In genomic region chr4:89350391-89350790, GRCm38 (mm10) we compare ENCODE assay signal across 30 mouse cellular contexts. TPM values are rescaled to one million over a fixed set of nuclear protein-coding genes. Genes with fewer than 3 reads are reported as not detected.
DNase-seq lines count a peak whose midpoint lies in the region; ATAC-seq and TF ChIP-seq lines count a peak whose summit lies in the region.
"Had no signal": no experiment of that assay in that cellular context is flagged by ENCODE, and none has a peak within 500 bp of the region (broad histone marks: within the 10 kb centered on the region; RNA-seq: fewer than 3 reads in every experiment).

No protein-coding gene starts in this region.

- no peaks in the 10 kb centered on the region for H3K9me3 ChIP-seq in limb, embryonic 11.5 days (ENCODE audit: control insufficient read depth, low read length)
- H3K9me3 ChIP-seq in limb, embryonic 10.5 days (replicated peaks): no peaks in the 10 kb centered on the region
- H3K9me3 ChIP-seq in ES-Bruce4 (replicated peaks; ENCODE audit: control insufficient read depth, insufficient read depth, low read length, poor library complexity, severe bottlenecking): no peaks in the 10 kb centered on the region
- H3K9me3 ChIP-seq in forebrain, postnatal 0 days (ENCODE audit: low read length): no peaks in the 10 kb centered on the region
- H3K9me3 ChIP-seq: forebrain, embryonic 10.5 days; heart, embryonic 15.5 days; hindbrain, embryonic 10.5 days; hindbrain, embryonic 13.5 days; intestine, embryonic 15.5 days had no signal

- no peak overlapping the region for H3K4me2 ChIP-seq in limb, embryonic 11.5 days (ENCODE audit: low read depth, severe bottlenecking)
- H3K4me2 ChIP-seq in forebrain, postnatal 0 days (ENCODE audit: low read depth): no peak overlapping the region
- H3K4me2 ChIP-seq: heart, embryonic 11.5 days; heart, embryonic 15.5 days; hindbrain, embryonic 13.5 days; intestine, embryonic 15.5 days had no signal

- ATAC-seq in limb, embryonic 11.5 days (ENCODE audit: insufficient number of reproducible peaks, low FRiP score, low TSS enrichment, low read depth): 0 out of 2 replicates have a peak, but pooled peaks have one; percentile 47
- no peak for ATAC-seq in forebrain, postnatal 0 days
- ATAC-seq: forebrain, embryonic 14.5 days; hindbrain, embryonic 16.5 days; intestine, embryonic 15.5 days had no signal

- no peak for TF ChIP-seq CTCF in ES-Bruce4 (IDR thresholded peaks at IDR 0.05; ENCODE audit: low read depth, low read length)
- TF ChIP-seq CTCF in forebrain, postnatal 0 days (IDR thresholded peaks at IDR 0.05; ENCODE audit: low read depth): no peak

- H3K4me1 ChIP-seq in limb, embryonic 11.5 days (ENCODE audit: control insufficient read depth, insufficient read depth, low read length): peaks cover 10% of the 10 kb centered on the region
- H3K4me1 ChIP-seq in limb, embryonic 10.5 days: peaks cover 24% of the 10 kb centered on the region
- peaks cover 3% of the 10 kb centered on the region for H3K4me1 ChIP-seq in ES-Bruce4 (ENCODE audit: control insufficient read depth, insufficient read depth, low read length)
- no peaks in the 10 kb centered on the region for H3K4me1 ChIP-seq in forebrain, postnatal 0 days (ENCODE audit: insufficient read depth)
- H3K4me1 ChIP-seq: heart, embryonic 15.5 days; hindbrain, embryonic 10.5 days; hindbrain, embryonic 13.5 days; intestine, embryonic 15.5 days had no signal

- no peak overlapping the region for H3K4me3 ChIP-seq in limb, embryonic 11.5 days (ENCODE audit: low read depth, low read length)
- no peak overlapping the region for H3K4me3 ChIP-seq in limb, embryonic 10.5 days
- no peak overlapping the region for H3K4me3 ChIP-seq in ES-Bruce4 (ENCODE audit: low read depth, low read length)
- H3K4me3 ChIP-seq in forebrain, postnatal 0 days (ENCODE audit: low read depth, low read length): no peak overlapping the region
- H3K4me3 ChIP-seq: forebrain, embryonic 10.5 days; heart, embryonic 15.5 days; hindbrain, embryonic 10.5 days; hindbrain, embryonic 13.5 days; intestine, embryonic 15.5 days had no signal

- H3K27ac ChIP-seq in limb, embryonic 11.5 days (replicated peaks; ENCODE audit: low read depth, low read length): no peak overlapping the region
- H3K27ac ChIP-seq in limb, embryonic 10.5 days: no peak overlapping the region
- peak overlapping the region; percentile 41; the same call in 1 of the 2 replicates for H3K27ac ChIP-seq in ES-Bruce4 (ENCODE audit: insufficient read depth, low read length)
- no peak overlapping the region for H3K27ac ChIP-seq in forebrain, postnatal 0 days (ENCODE audit: low read depth, low read length)
- H3K27ac ChIP-seq: forebrain, embryonic 10.5 days; heart, embryonic 15.5 days; hindbrain, embryonic 10.5 days; hindbrain, embryonic 13.5 days; intestine, embryonic 15.5 days had no signal

- DNase-seq in limb, embryonic 11.5 days (ENCODE audit: low spot score): peak; percentile 26
- DNase-seq in limb, embryonic 10.5 days (ENCODE audit: low spot score): no peak
- peak; percentile 50 for DNase-seq in R1 (ENCODE audit: low read depth, low spot score)
- DNase-seq in adrenal gland, postnatal 14 days: no peak
- DNase-seq in adrenal gland, adult (ENCODE audit: inconsistent age in 2 of 2, low spot score in 1 of 2): no peak
- DNase-seq in forebrain, postnatal 0 days: no peak
- DNase-seq: adrenal gland, adult 8-10 months; adrenal gland, postnatal 36 days; cerebellum, adult 18-20 months; cerebellum, adult 9-10 months; cerebellum, postnatal 14 days; gastrocnemius, postnatal 10 days; gastrocnemius, postnatal 36 days; heart, postnatal 10 days; heart, postnatal 36 days; kidney, adult 11 months had no signal

- WGBS in limb, embryonic 11.5 days: 35% methylated on average over 9 of the region's 9 CpGs
- 58% methylated on average over 9 of the region's 9 CpGs for WGBS in limb, embryonic 10.5 days
- WGBS in forebrain, postnatal 0 days: 65% methylated on average over 9 of the region's 9 CpGs

- no peaks in the 10 kb centered on the region for H3K36me3 ChIP-seq in limb, embryonic 11.5 days (ENCODE audit: control insufficient read depth, insufficient read depth, low read length)
- no peaks in the 10 kb centered on the region for H3K36me3 ChIP-seq in limb, embryonic 10.5 days
- no peaks in the 10 kb centered on the region for H3K36me3 ChIP-seq in ES-Bruce4 (ENCODE audit: control insufficient read depth, insufficient read depth, low read length, poor library complexity, severe bottlenecking)
- no peaks in the 10 kb centered on the region for H3K36me3 ChIP-seq in forebrain, postnatal 0 days (ENCODE audit: insufficient read depth)
- H3K36me3 ChIP-seq: forebrain, embryonic 10.5 days; heart, embryonic 15.5 days; hindbrain, embryonic 10.5 days; hindbrain, embryonic 13.5 days; intestine, embryonic 15.5 days had no signal

- no peak for TF ChIP-seq EP300 in ES-Bruce4 (IDR thresholded peaks at IDR 0.05; ENCODE audit: insufficient read depth, low read depth, low read length)

- H3K27me3 ChIP-seq in limb, embryonic 11.5 days (ENCODE audit: control insufficient read depth, insufficient read depth, low read length): no peaks in the 10 kb centered on the region
- 0 out of 2 replicates have a peak, but pooled peaks cover 4% of the 10 kb centered on the region for H3K27me3 ChIP-seq in limb, embryonic 10.5 days (ENCODE audit: low read depth, poor library complexity, severe bottlenecking)
- no peaks in the 10 kb centered on the region for H3K27me3 ChIP-seq in ES-Bruce4 (ENCODE audit: control insufficient read depth, insufficient read depth, low read length, poor library complexity, severe bottlenecking)
- no peaks in the 10 kb centered on the region for H3K27me3 ChIP-seq in forebrain, postnatal 0 days (ENCODE audit: insufficient read depth, low read length)
- H3K27me3 ChIP-seq: CH12.LX; heart, embryonic 15.5 days; hindbrain, embryonic 13.5 days; intestine, embryonic 15.5 days; Patski had no signal

- TF ChIP-seq POLR2A in ES-Bruce4 (IDR thresholded peaks at IDR 0.05; ENCODE audit: insufficient read depth, low read length): no peak

- H3K9ac ChIP-seq in limb, embryonic 11.5 days (ENCODE audit: low read length): no peak overlapping the region
- H3K9ac ChIP-seq in ES-Bruce4 (ENCODE audit: low read depth, poor library complexity, severe bottlenecking): no peak overlapping the region
- H3K9ac ChIP-seq in forebrain, postnatal 0 days: no peak overlapping the region
- H3K9ac ChIP-seq: heart, embryonic 15.5 days; hindbrain, embryonic 13.5 days; intestine, embryonic 15.5 days had no signal

RNA-seq across cellular contexts. Expression of gene Cdkn2b, which starts 39.6 kb away (rescaled TPM):
- polyA plus RNA-seq in limb, embryonic 11.5 days (2014; fragmentation: Nextera tagmentation; extraction: Ambion mirVana): 0.65 and 1.2 TPM in 2 replicates
- polyA plus RNA-seq in limb, embryonic 10.5 days (2016; fragmentation: Nextera tagmentation; extraction: Ambion mirVana): 0.18 and 0.34 TPM in 2 replicates
- 8.3 and 12.0 TPM in 2 replicates for polyA plus RNA-seq in ES-Bruce4 (2011; ENCODE audit: insufficient read depth, insufficient read length, low read depth, missing spikeins)
- total RNA-seq in adrenal gland, postnatal 14 days (2021): 3.0 and 3.8 TPM in 2 replicates
- 0.54 and 1.5 TPM in 2 replicates for total RNA-seq in forebrain, postnatal 0 days (2014; rRNA removed)
- 2.0 and 2.3 TPM in 2 replicates for polyA plus RNA-seq in forebrain, postnatal 0 days (2015; fragmentation: Nextera tagmentation; extraction: Ambion mirVana)
- total RNA-seq: CH12.LX; granulocyte monocyte progenitor cell, adult 5-6 weeks had no signal

RNA-seq across cellular contexts. Expression of gene Cdkn2a, which starts 55.9 kb away (rescaled TPM):
- not detected in 2 replicates for polyA plus RNA-seq in limb, embryonic 11.5 days (2014; fragmentation: Nextera tagmentation; extraction: Ambion mirVana)
- polyA plus RNA-seq in limb, embryonic 10.5 days (2016; fragmentation: Nextera tagmentation; extraction: Ambion mirVana): not detected in 2 replicates
- 15.1 and 16.0 TPM in 2 replicates for polyA plus RNA-seq in ES-Bruce4 (2011; ENCODE audit: insufficient read depth, insufficient read length, low read depth, missing spikeins)
- 2.1 and 2.2 TPM in 2 replicates for total RNA-seq in adrenal gland, postnatal 14 days (2021)
- not detected in 2 replicates for total RNA-seq in forebrain, postnatal 0 days (2014; rRNA removed)
- polyA plus RNA-seq in forebrain, postnatal 0 days (2015; fragmentation: Nextera tagmentation; extraction: Ambion mirVana): not detected in 2 replicates
- total RNA-seq: CH12.LX; gastrocnemius, postnatal 36 days; granulocyte monocyte progenitor cell, adult 5-6 weeks; heart, postnatal 36 days had no signal
- polyA plus RNA-seq: embryonic facial prominence, embryonic 11.5 days; embryonic facial prominence, embryonic 14.5 days; forebrain, embryonic 10.5 days; forebrain, embryonic 14.5 days; heart, embryonic 11.5 days; heart, embryonic 15.5 days; hindbrain, embryonic 10.5 days; hindbrain, embryonic 13.5 days; hindbrain, embryonic 16.5 days; intestine, embryonic 15.5 days had no signal

Comparison
In these comparisons a context has a peak if more than half of its experiments do, and no peak if none do; other contexts are left out.
1. DNase-seq: peak in limb, embryonic 11.5 days (single experiment) and R1 (single experiment); none in limb, embryonic 10.5 days (single experiment), adrenal gland, postnatal 14 days (single experiment), adrenal gland, adult (0 of 2) and forebrain, postnatal 0 days (single experiment).
2. RNA of gene Cdkn2a, which starts 55.9 kb away (polyA plus RNA-seq): 15.1 to 16.0 TPM in ES-Bruce4; not detected in limb, embryonic 11.5 days, not detected in limb, embryonic 10.5 days and not detected in forebrain, postnatal 0 days; every median in the first group is over 10 times any median in the second.